Mouse (Mus musculus) liver, embryonic 12.5 days (tissue): ENCODE measurements at regions not wholly inside any gene's neighbourhood (a gene's known extent, or its start where the extent isn't known, plus 50 kb on each side); places are given as distances from the start of the nearest gene placed in this dataset.

Experiments used
- ATAC-seq: fragments of 200-750 bp; cut with Nextera tagmentation; 2 replicates; pipeline ENCODE4 v1.8.0; 2017; ENCODE audit warnings: moderate number of reproducible peaks, mild to moderate bottlenecking, moderate library complexity
- H3K27ac ChIP-seq: fragments of 300-500 bp; sonication (generic); 2 replicates; pipeline ENCODE4 v1.5.1; 2016; ENCODE audit warnings: mild to moderate bottlenecking
- H3K27me3 ChIP-seq: fragments of 300-500 bp; sonication (generic); replicated peaks from 2 replicates; pipeline ENCODE4 v1.6.1; 2016; ENCODE audit warnings: mild to moderate bottlenecking, moderate library complexity
- H3K36me3 ChIP-seq: fragments of 300-500 bp; sonication (generic); 2 replicates; pipeline ENCODE4 v1.6.1; 2016; ENCODE audit warnings: mild to moderate bottlenecking, moderate library complexity
- H3K4me1 ChIP-seq: fragments of 300-500 bp; sonication (generic); 2 replicates; pipeline ENCODE4 v1.6.1; 2016
- H3K4me2 ChIP-seq: fragments of 300-500 bp; sonication (generic); 2 replicates; pipeline ENCODE4 v1.6.1; 2016; ENCODE audit warnings: mild to moderate bottlenecking, moderate library complexity
- H3K4me3 ChIP-seq: fragments of 300-500 bp; sonication (generic); 2 replicates; pipeline ENCODE4 v1.5.1; 2016; ENCODE audit warnings: mild to moderate bottlenecking, moderate library complexity
- H3K9ac ChIP-seq: fragments of 300-500 bp; sonication (generic); 2 replicates; pipeline ENCODE4 v1.6.1; 2016; ENCODE audit warnings: mild to moderate bottlenecking, moderate library complexity
- H3K9me3 ChIP-seq: fragments of 300-500 bp; sonication (generic); replicated peaks from 2 replicates; pipeline ENCODE4 v1.6.1; 2016; ENCODE audit warnings: mild to moderate bottlenecking, moderate library complexity
- WGBS: fragments of 180-500 bp; shearing (Covaris S2); methylation state at CpG from one replicate; pipeline ENCODE4 v1.1.7; 2016; ENCODE audit not compliant: insufficient replicate concordance; 5-methylcytosine and 5-hydroxymethylcytosine counted together

GRCm38 (mm10) chr4:56124515-56124914 is 592.2 kb upstream of the Klf4 start:
- Histone ChIP-seq H3K9me3 (no peaks in the 10 kb centered on the region), H3K4me1 (no peaks in the 10 kb centered on the region), H3K27ac (no peak overlapping the region), H3K27me3 (no peaks in the 10 kb centered on the region), H3K36me3 (no peaks in the 10 kb centered on the region), H3K9ac (no peak overlapping the region), H3K4me2 (no peak overlapping the region), H3K4me3 (no peak overlapping the region)
- no peak for ATAC-seq

GRCm38 (mm10) chr4:56122198-56122597 is 589.9 kb upstream of the Klf4 start:
- Histone ChIP-seq H3K4me1 (no peaks in the 10 kb centered on the region), H3K9ac (no peak overlapping the region), H3K36me3 (no peaks in the 10 kb centered on the region), H3K4me3 (no peak overlapping the region), H3K9me3 (no peaks in the 10 kb centered on the region), H3K27me3 (no peaks in the 10 kb centered on the region), H3K27ac (no peak overlapping the region), H3K4me2 (no peak overlapping the region)
- no peak for ATAC-seq
- 72% methylated on average over 5 of the region's 5 CpGs for WGBS

GRCm38 (mm10) chr4:56121664-56122063 is 589.4 kb upstream of the Klf4 start:
- Histone ChIP-seq H3K4me3 (no peak overlapping the region), H3K27ac (no peak overlapping the region), H3K36me3 (no peaks in the 10 kb centered on the region), H3K4me2 (no peak overlapping the region), H3K9me3 (no peaks in the 10 kb centered on the region), H3K9ac (no peak overlapping the region), H3K27me3 (no peaks in the 10 kb centered on the region), H3K4me1 (no peaks in the 10 kb centered on the region)
- no peak for ATAC-seq
- 61% methylated on average over 5 of the region's 5 CpGs for WGBS

- H3K27me3 ChIP-seq: no peaks in the 10 kb centered on the region
- no peak for ATAC-seq
- no peaks in the 10 kb centered on the region for H3K4me1 ChIP-seq
- H3K36me3 ChIP-seq: no peaks in the 10 kb centered on the region
- no peak overlapping the region for H3K4me3 ChIP-seq
- no peaks in the 10 kb centered on the region for H3K9me3 ChIP-seq
- H3K9ac ChIP-seq: no peak overlapping the region
- WGBS: 74% methylated on average over 11 of the region's 11 CpGs
- H3K4me2 ChIP-seq: no peak overlapping the region
- no peak overlapping the region for H3K27ac ChIP-seq
Measured at GRCm38 (mm10) chr4:56120357-56120756, 588.1 kb upstream of the Klf4 start.

GRCm38 (mm10) chr4:56113701-56114196 is 581.5 kb upstream of the Klf4 start:
- Histone ChIP-seq H3K9ac (no peak overlapping the region), H3K9me3 (no peaks in the 10 kb centered on the region), H3K4me1 (no peaks in the 10 kb centered on the region), H3K27ac (peak overlapping the region; percentile 54), H3K4me2 (peak overlapping the region; percentile 39), H3K4me3 (no peak overlapping the region; the same call in 1 of the 2 replicates), H3K27me3 (no peaks in the 10 kb centered on the region), H3K36me3 (no peaks in the 10 kb centered on the region)
- peak; percentile 65; the same call in 1 of the 2 replicates for ATAC-seq
- 13% methylated on average over 10 of the region's 10 CpGs for WGBS

- Histone ChIP-seq H3K36me3 (no peaks in the 10 kb centered on the region), H3K4me3 (no peak overlapping the region), H3K4me1 (no peaks in the 10 kb centered on the region), H3K9ac (no peak overlapping the region), H3K4me2 (peak overlapping the region; percentile 39; the same call in 1 of the 2 replicates), H3K27ac (peak overlapping the region; percentile 54), H3K27me3 (no peaks in the 10 kb centered on the region), H3K9me3 (no peaks in the 10 kb centered on the region)
- 55% methylated on average over 9 of the region's 9 CpGs for WGBS
- ATAC-seq: no peak
Measured at GRCm38 (mm10) chr4:56112931-56113700, 580.9 kb upstream of the Klf4 start.

- Histone ChIP-seq H3K9me3 (no peaks in the 10 kb centered on the region), H3K27me3 (no peaks in the 10 kb centered on the region), H3K4me1 (no peaks in the 10 kb centered on the region), H3K27ac (no peak overlapping the region), H3K4me2 (no peak overlapping the region), H3K36me3 (no peaks in the 10 kb centered on the region), H3K9ac (no peak overlapping the region), H3K4me3 (no peak overlapping the region)
- 54% methylated on average over 4 of the region's 4 CpGs for WGBS
- ATAC-seq: no peak
Measured at GRCm38 (mm10) chr4:56106962-56107361, 574.7 kb upstream of the Klf4 start.

GRCm38 (mm10) chr4:56102314-56102713 is 570.0 kb upstream of the Klf4 start:
- Histone ChIP-seq H3K4me2 (no peak overlapping the region), H3K27me3 (no peaks in the 10 kb centered on the region), H3K4me1 (no peaks in the 10 kb centered on the region), H3K36me3 (no peaks in the 10 kb centered on the region), H3K9ac (no peak overlapping the region), H3K4me3 (no peak overlapping the region), H3K27ac (no peak overlapping the region), H3K9me3 (no peaks in the 10 kb centered on the region)
- no peak for ATAC-seq
- WGBS: 62% methylated on average over 3 of the region's 3 CpGs

GRCm38 (mm10) chr4:56090796-56091195 is 558.5 kb upstream of the Klf4 start:
- no peak for ATAC-seq
- Histone ChIP-seq H3K36me3 (no peaks in the 10 kb centered on the region), H3K4me2 (no peak overlapping the region), H3K9ac (no peak overlapping the region), H3K27ac (no peak overlapping the region), H3K9me3 (no peaks in the 10 kb centered on the region), H3K27me3 (no peaks in the 10 kb centered on the region), H3K4me1 (no peaks in the 10 kb centered on the region), H3K4me3 (no peak overlapping the region)
- 68% methylated on average over 1 of the region's 1 CpGs for WGBS

- Histone ChIP-seq H3K9me3 (no peaks in the 10 kb centered on the region), H3K4me2 (no peak overlapping the region), H3K27ac (no peak overlapping the region), H3K4me3 (no peak overlapping the region), H3K36me3 (no peaks in the 10 kb centered on the region), H3K4me1 (no peaks in the 10 kb centered on the region), H3K27me3 (no peaks in the 10 kb centered on the region), H3K9ac (no peak overlapping the region)
- no peak for ATAC-seq
- WGBS: 61% methylated on average over 4 of the region's 4 CpGs
Measured at GRCm38 (mm10) chr4:56088701-56089100, 556.4 kb upstream of the Klf4 start.

GRCm38 (mm10) chr4:56086306-56086705 is 554.0 kb upstream of the Klf4 start:
- Histone ChIP-seq H3K27me3 (no peaks in the 10 kb centered on the region), H3K36me3 (no peaks in the 10 kb centered on the region), H3K4me2 (no peak overlapping the region), H3K4me3 (no peak overlapping the region), H3K4me1 (no peaks in the 10 kb centered on the region), H3K9me3 (no peaks in the 10 kb centered on the region), H3K9ac (no peak overlapping the region), H3K27ac (no peak overlapping the region)
- ATAC-seq: no peak

GRCm38 (mm10) chr4:56084205-56084604 is 551.9 kb upstream of the Klf4 start:
- 63% methylated on average over 1 of the region's 1 CpGs for WGBS
- no peaks in the 10 kb centered on the region for H3K4me1 ChIP-seq
- no peaks in the 10 kb centered on the region for H3K27me3 ChIP-seq
- no peaks in the 10 kb centered on the region for H3K36me3 ChIP-seq
- no peak overlapping the region for H3K27ac ChIP-seq
- no peaks in the 10 kb centered on the region for H3K9me3 ChIP-seq
- no peak for ATAC-seq
- no peak overlapping the region for H3K4me2 ChIP-seq
- no peak overlapping the region for H3K4me3 ChIP-seq
- no peak overlapping the region for H3K9ac ChIP-seq

GRCm38 (mm10) chr4:56082411-56082810 is 550.1 kb upstream of the Klf4 start:
- no peaks in the 10 kb centered on the region for H3K4me1 ChIP-seq
- WGBS: 64% methylated on average over 5 of the region's 5 CpGs
- H3K4me2 ChIP-seq: no peak overlapping the region
- no peak overlapping the region for H3K27ac ChIP-seq
- no peaks in the 10 kb centered on the region for H3K36me3 ChIP-seq
- no peak for ATAC-seq
- H3K9ac ChIP-seq: no peak overlapping the region
- H3K27me3 ChIP-seq: no peaks in the 10 kb centered on the region
- no peak overlapping the region for H3K4me3 ChIP-seq
- no peaks in the 10 kb centered on the region for H3K9me3 ChIP-seq
